Mouse (Mus musculus): ENCODE data around the gene Golga3. TPM values are rescaled to one million over a fixed set of nuclear protein-coding genes. Genes with fewer than 3 reads are reported as not detected.

Golga3 gene
- polyA plus RNA-seq, 1 experiment, result 11.5 TPM

GRCm38 (mm10) chr5:110244091-110244490, 67.6 kb downstream of the Golga3 start:
- TF ChIP-seq CTCF (IDR thresholded peaks at IDR 0.05; ENCODE audit: borderline replicate concordance, control insufficient read depth, extremely low read depth, insufficient read depth, low read length, poor library complexity) (no peak), POLR2A (IDR thresholded peaks at IDR 0.05; ENCODE audit: control insufficient read depth, extremely low read depth, insufficient read depth, low read length, poor library complexity) (no peak)
- no peak overlapping the region for H3K4me3 ChIP-seq (ENCODE audit: control insufficient read depth, insufficient read depth, low read length)
- no peak overlapping the region for H3K27ac ChIP-seq (ENCODE audit: control insufficient read depth, insufficient read depth, low read length)
- WGBS, result 98% methylated on average over 2 of the region's 2 CpGs
- H3K4me1 ChIP-seq (replicated peaks; ENCODE audit: control insufficient read depth, insufficient read depth, low read length), result no peaks in the 10 kb centered on the region
- no peak for DNase-seq
- peaks cover 75% of the 10 kb centered on the region for H3K36me3 ChIP-seq (ENCODE audit: control insufficient read depth, insufficient read depth, low read length)
- H3K27me3 ChIP-seq (ENCODE audit: control insufficient read depth, insufficient read depth, low read length), result no peaks in the 10 kb centered on the region

- H3K27me3 ChIP-seq (ENCODE audit: control insufficient read depth, insufficient read depth, low read length), result no peaks in the 10 kb centered on the region
- no peak overlapping the region for H3K27ac ChIP-seq (ENCODE audit: control insufficient read depth, insufficient read depth, low read length)
- peaks cover 26% of the 10 kb centered on the region for H3K36me3 ChIP-seq (ENCODE audit: control insufficient read depth, insufficient read depth, low read length)
- WGBS, result 98% methylated on average over 4 of the region's 4 CpGs
- H3K4me1 ChIP-seq (replicated peaks; ENCODE audit: control insufficient read depth, insufficient read depth, low read length), result peaks cover 7% of the 10 kb centered on the region
- H3K4me3 ChIP-seq (ENCODE audit: control insufficient read depth, insufficient read depth, low read length), result no peak overlapping the region
- no peak for TF ChIP-seq POLR2A (IDR thresholded peaks at IDR 0.05; ENCODE audit: control insufficient read depth, extremely low read depth, insufficient read depth, low read length, poor library complexity)
- TF ChIP-seq CTCF (IDR thresholded peaks at IDR 0.05; ENCODE audit: borderline replicate concordance, control insufficient read depth, extremely low read depth, insufficient read depth, low read length, poor library complexity), result no peak
- no peak for DNase-seq
Measured at GRCm38 (mm10) chr5:110266941-110267340, 90.4 kb downstream of the Golga3 start.

GRCm38 (mm10) chr5:110269141-110270101, 92.9 kb downstream of the Golga3 start, which contains the start of gene Pgam5:
Pgam5 (minus strand) TSS chr5:110269913.
- no peak within 1 kb of the TSS for H3K27ac ChIP-seq (ENCODE audit: control insufficient read depth, insufficient read depth, low read length)
- WGBS, result under 1% methylated on average over 66 of the region's 66 CpGs
- H3K4me1 ChIP-seq (replicated peaks; ENCODE audit: control insufficient read depth, insufficient read depth, low read length), result peaks cover 7% of the 10 kb centered on the region
- H3K27me3 ChIP-seq (ENCODE audit: control insufficient read depth, insufficient read depth, low read length), result no peaks in the 10 kb centered on the region
- peaks cover 25% of the 10 kb centered on the region for H3K36me3 ChIP-seq (ENCODE audit: control insufficient read depth, insufficient read depth, low read length)
- H3K4me3 ChIP-seq (ENCODE audit: control insufficient read depth, insufficient read depth, low read length), result peak within 1 kb of the TSS; percentile 93
- peak; percentile 83 for DNase-seq
- peak; percentile 90 for TF ChIP-seq CTCF (IDR thresholded peaks at IDR 0.05; ENCODE audit: borderline replicate concordance, control insufficient read depth, extremely low read depth, insufficient read depth, low read length, poor library complexity)
- TF ChIP-seq POLR2A (IDR thresholded peaks at IDR 0.05; ENCODE audit: control insufficient read depth, extremely low read depth, insufficient read depth, low read length, poor library complexity), result peak; percentile 50; the same call in 1 of the 2 replicates

GRCm38 (mm10) chr5:110270242-110270641, 93.7 kb downstream of the Golga3 start:
- H3K27me3 ChIP-seq (ENCODE audit: control insufficient read depth, insufficient read depth, low read length), result no peaks in the 10 kb centered on the region
- H3K4me3 ChIP-seq (ENCODE audit: control insufficient read depth, insufficient read depth, low read length), result no peak overlapping the region
- peaks cover 17% of the 10 kb centered on the region for H3K36me3 ChIP-seq (ENCODE audit: control insufficient read depth, insufficient read depth, low read length)
- peaks cover 7% of the 10 kb centered on the region for H3K4me1 ChIP-seq (replicated peaks; ENCODE audit: control insufficient read depth, insufficient read depth, low read length)
- TF ChIP-seq CTCF (IDR thresholded peaks at IDR 0.05; ENCODE audit: borderline replicate concordance, control insufficient read depth, extremely low read depth, insufficient read depth, low read length, poor library complexity) (no peak), POLR2A (IDR thresholded peaks at IDR 0.05; ENCODE audit: control insufficient read depth, extremely low read depth, insufficient read depth, low read length, poor library complexity) (no peak)
- WGBS, result 96% methylated on average over 6 of the region's 6 CpGs
- H3K27ac ChIP-seq (ENCODE audit: control insufficient read depth, insufficient read depth, low read length), result no peak overlapping the region
- DNase-seq, result no peak

- Histone ChIP-seq H3K4me3 (ENCODE audit: control insufficient read depth, insufficient read depth, low read length) (no peak overlapping the region), H3K4me1 (replicated peaks; ENCODE audit: control insufficient read depth, insufficient read depth, low read length) (peaks cover 1% of the 10 kb centered on the region), H3K27me3 (ENCODE audit: control insufficient read depth, insufficient read depth, low read length) (no peaks in the 10 kb centered on the region), H3K27ac (ENCODE audit: control insufficient read depth, insufficient read depth, low read length) (no peak overlapping the region), H3K36me3 (ENCODE audit: control insufficient read depth, insufficient read depth, low read length) (no peaks in the 10 kb centered on the region)
- TF ChIP-seq CTCF (IDR thresholded peaks at IDR 0.05; ENCODE audit: borderline replicate concordance, control insufficient read depth, extremely low read depth, insufficient read depth, low read length, poor library complexity), result no peak
- TF ChIP-seq POLR2A (IDR thresholded peaks at IDR 0.05; ENCODE audit: control insufficient read depth, extremely low read depth, insufficient read depth, low read length, poor library complexity), result no peak
- 55% methylated on average over 4 of the region's 4 CpGs for WGBS
- no peak for DNase-seq
Measured at GRCm38 (mm10) chr5:110274147-110274546, 97.6 kb downstream of the Golga3 start.

GRCm38 (mm10) chr5:110274846-110275245, 98.3 kb downstream of the Golga3 start:
- H3K36me3 ChIP-seq (ENCODE audit: control insufficient read depth, insufficient read depth, low read length), result no peaks in the 10 kb centered on the region
- H3K27me3 ChIP-seq (ENCODE audit: control insufficient read depth, insufficient read depth, low read length), result no peaks in the 10 kb centered on the region
- no peaks in the 10 kb centered on the region for H3K4me1 ChIP-seq (replicated peaks; ENCODE audit: control insufficient read depth, insufficient read depth, low read length)
- TF ChIP-seq POLR2A (IDR thresholded peaks at IDR 0.05; ENCODE audit: control insufficient read depth, extremely low read depth, insufficient read depth, low read length, poor library complexity), result no peak
- no peak for TF ChIP-seq CTCF (IDR thresholded peaks at IDR 0.05; ENCODE audit: borderline replicate concordance, control insufficient read depth, extremely low read depth, insufficient read depth, low read length, poor library complexity)
- 57% methylated on average over 2 of the region's 2 CpGs for WGBS
- DNase-seq, result no peak
- H3K27ac ChIP-seq (ENCODE audit: control insufficient read depth, insufficient read depth, low read length), result no peak overlapping the region
- no peak overlapping the region for H3K4me3 ChIP-seq (ENCODE audit: control insufficient read depth, insufficient read depth, low read length)

Other genes with a start within 250 kb of the Golga3 start
- 5.0 and 6.4 TPM in 2 replicates for gene Zfp932, start 180.2 kb upstream of the Golga3 start, polyA plus RNA-seq (2012; rRNA removed)
- 0.32 and 0.98 TPM in 2 replicates for gene Gm17655, start 104.2 kb upstream of the Golga3 start, polyA plus RNA-seq (2012; rRNA removed)
- 0.30 and 0.31 TPM in 2 replicates for gene Gm35315, start 82.3 kb upstream of the Golga3 start, polyA plus RNA-seq (2012; rRNA removed)
- 3.9 and 5.0 TPM in 2 replicates for gene Plcxd1, start 76.7 kb upstream of the Golga3 start, polyA plus RNA-seq (2012; rRNA removed)
- 260 and 301 TPM in 2 replicates for gene Gtpbp6, start 68.5 kb upstream of the Golga3 start, polyA plus RNA-seq (2012; rRNA removed)
- 0.73 and 0.80 TPM in 2 replicates for gene Zfp605, start 66.6 kb upstream of the Golga3 start, polyA plus RNA-seq (2012; rRNA removed)
- 180 and 185 TPM in 2 replicates for gene Chfr, start 40.9 kb upstream of the Golga3 start, polyA plus RNA-seq (2012; rRNA removed)
- 12.9 and 13.5 TPM in 2 replicates for gene Ankle2, start 54.3 kb downstream of the Golga3 start, polyA plus RNA-seq (2012; rRNA removed)
- gene Pgam5, start 93.2 kb downstream of the Golga3 start, polyA plus RNA-seq (2012; rRNA removed), result 38.0 and 40.8 TPM in 2 replicates
- gene Pxmp2, start 109.5 kb downstream of the Golga3 start, polyA plus RNA-seq (2012; rRNA removed), result 3.5 and 4.7 TPM in 2 replicates
- gene Pole, start 109.6 kb downstream of the Golga3 start, polyA plus RNA-seq (2012; rRNA removed), result 27.5 and 36.4 TPM in 2 replicates
- 0.77 and 0.84 TPM in 2 replicates for gene P2rx2, start 166.5 kb downstream of the Golga3 start, polyA plus RNA-seq (2012; rRNA removed)
- gene Lrcol1, start 168.0 kb downstream of the Golga3 start, polyA plus RNA-seq (2012; rRNA removed), result 0.28 and 0.73 TPM in 2 replicates

Measured in thymus, adult 2 months (tissue).